Mouse (Mus musculus) cerebellum, postnatal 10 days (tissue): ENCODE measurements around the gene a.

ENCODE experiments used
- DNase-seq, 2 experiments: peaks; one replicate each; pipeline ENCODE4 v3.0.0; 2021; ENCODE audit warnings: mixed read lengths in 2 of 2

Gene a

DNA sequence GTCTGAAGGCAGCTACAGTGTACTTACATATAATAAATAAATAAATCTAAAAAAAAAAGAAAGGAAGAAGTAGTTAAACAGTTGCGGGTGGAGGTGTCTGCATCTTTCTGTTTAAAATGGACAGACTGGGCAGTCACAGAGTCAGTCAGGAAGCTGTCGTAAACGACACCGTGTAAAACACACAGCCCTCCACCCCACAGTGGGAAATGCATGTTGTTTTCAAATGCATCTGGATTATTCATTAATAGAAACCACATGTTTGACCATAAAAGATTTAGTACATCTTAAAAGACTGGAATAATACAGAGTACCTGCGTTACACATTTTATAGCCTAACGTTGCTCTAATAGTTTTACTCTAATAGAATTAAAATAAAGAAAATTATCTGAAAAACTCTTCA, 135.6 kb downstream of the a start:
- no peak for DNase-seq

- peak in 1 of 2 experiments; percentile 58 for DNase-seq
Measured at GRCm38 (mm10) chr2:154928298-154928697, 137.1 kb downstream of the a start.

DNA sequence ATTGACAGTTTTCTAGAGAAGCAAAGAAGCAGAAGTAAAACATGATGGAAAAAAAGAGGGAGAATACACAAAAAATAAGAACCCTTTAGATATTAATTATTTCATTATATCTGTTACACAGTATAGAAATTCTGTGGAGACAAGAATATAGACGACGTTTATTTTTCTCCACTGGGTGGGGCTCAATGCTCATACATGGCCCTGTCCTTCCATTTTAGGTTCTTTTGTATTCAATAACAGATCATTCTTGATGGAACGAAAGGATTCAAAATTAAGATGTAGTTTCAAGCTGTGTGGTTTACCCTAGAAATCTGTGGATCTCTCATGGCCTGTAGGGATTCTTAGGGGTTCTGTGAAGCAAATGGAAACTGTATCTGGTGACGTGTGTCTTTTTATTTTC, 142.7 kb downstream of the a start:
- peak; percentile 29 to 31 for DNase-seq

GRCm38 (mm10) chr2:154936106-154936505, 144.9 kb downstream of the a start:
- no peak for DNase-seq

DNA sequence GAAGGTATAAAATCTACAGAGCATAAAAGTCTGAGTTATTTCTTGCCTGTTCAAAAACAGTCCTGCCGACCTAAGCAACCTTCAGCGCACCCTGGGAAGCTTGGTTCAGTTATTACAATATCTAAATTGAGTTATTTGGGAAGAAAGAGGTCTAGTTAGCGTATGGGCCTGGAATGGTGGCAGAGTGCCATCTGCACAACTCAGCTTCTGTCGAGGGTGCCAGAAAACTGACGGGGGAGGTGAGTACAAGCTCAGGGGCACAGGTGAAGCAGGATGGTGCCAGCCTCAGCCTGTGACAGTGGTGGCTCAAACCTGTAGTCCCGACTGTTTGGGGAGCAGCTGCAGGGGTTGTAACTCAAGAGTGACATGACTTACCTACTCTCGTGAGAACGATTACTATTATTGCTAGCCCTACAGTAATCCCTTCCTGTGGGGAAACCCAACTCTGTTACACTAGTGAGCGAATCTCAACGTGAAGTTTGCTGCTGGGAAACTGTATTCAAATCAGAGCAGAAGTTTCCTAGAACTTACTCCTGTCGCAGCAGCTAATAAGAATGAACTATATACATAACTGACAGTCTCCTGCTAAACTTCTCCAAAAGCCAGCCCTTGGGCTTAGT, 145.4 kb downstream of the a start:
- peak; percentile 47 to 55 for DNase-seq

- no peak for DNase-seq
Measured at GRCm38 (mm10) chr2:154937547-154938390, 146.6 kb downstream of the a start.

DNA sequence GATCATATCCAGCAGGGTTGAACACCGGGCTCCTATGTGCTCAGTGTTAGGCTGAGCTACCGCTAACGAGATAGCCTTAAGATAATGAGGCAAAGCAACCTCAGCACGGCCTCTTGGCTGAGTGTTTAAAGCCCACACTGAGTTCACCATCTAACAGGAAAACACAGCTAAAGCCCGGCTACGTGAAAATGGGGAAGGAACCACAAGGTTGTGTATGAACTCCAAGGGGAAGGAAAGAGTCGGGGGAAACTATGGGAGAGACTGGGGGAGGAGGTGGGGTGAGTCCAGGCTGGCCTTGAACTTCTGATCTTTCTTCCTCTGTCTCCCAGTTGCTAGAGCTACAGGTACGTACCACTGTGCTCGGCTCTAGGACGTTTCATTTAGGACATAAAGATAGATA, 150.8 kb downstream of the a start:
- DNase-seq, result no peak

GRCm38 (mm10) chr2:154942546-154942945, 151.3 kb downstream of the a start:
- DNase-seq, result no peak

GRCm38 (mm10) chr2:154943101-154943500, 151.9 kb downstream of the a start:
- peak; percentile 93 to 94 for DNase-seq

DNA sequence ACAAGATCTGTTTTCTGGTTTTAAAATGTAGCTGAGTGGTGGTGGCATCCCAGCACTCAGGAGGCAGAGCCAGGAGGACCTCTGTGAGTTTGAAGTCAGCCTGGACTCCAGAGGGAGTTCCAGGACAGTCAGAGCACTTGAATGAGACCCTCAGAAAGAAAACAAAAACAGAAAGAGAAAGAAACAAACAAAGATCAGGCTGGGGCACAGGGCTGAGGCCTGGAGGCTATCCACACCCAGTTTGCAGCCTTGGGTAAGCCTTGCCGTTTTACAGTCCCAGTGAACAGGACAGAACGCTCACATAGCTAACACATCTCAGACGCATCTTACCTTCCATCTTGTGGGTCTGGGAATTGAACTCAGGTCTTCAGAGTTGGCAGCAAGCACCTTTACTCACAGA, 155.7 kb downstream of the a start:
- DNase-seq, result no peak

- DNase-seq, result no peak
Measured at GRCm38 (mm10) chr2:154949352-154949751, 158.2 kb downstream of the a start.

- no peak for DNase-seq
Measured at GRCm38 (mm10) chr2:154949877-154950276, 158.7 kb downstream of the a start.

DNA sequence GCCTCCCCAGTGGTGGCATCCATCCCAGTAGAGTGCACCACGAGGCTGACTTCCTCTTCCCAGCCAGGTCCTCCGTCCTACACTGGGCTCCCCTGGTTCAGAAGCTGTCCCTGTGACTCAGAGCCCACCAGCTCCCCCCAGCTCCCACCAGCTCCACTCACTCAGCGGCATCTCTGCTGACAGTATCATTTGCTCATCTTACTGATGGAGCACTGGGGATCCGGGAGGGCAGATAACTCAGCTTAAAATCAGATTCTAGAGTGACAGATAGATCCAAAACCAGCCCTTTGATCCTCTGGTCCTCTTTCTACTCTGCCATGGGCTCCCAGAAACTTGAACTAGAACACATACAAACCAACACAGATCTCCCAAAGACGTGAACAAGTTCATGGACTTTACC, 159.4 kb downstream of the a start:
- no peak for DNase-seq

DNA sequence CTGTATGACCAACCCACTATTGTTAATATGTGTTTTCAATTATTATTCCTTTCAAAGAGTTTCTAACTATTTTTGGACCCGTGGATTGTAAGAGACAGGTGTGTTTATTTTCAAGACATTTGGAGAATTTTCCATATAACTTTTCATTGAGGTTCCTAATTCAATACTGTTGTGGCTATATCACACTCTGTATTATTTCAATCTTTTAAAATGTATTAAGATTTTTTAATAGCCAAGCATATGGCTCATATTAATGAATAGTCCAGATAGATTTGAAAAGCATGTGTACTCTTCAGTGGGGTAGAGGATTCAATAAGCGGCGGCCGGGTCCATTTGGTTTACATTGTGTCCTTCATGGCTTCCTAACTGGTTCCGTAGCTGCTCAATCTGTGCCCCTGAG, 168.3 kb downstream of the a start:
- DNase-seq, result no peak

DNA sequence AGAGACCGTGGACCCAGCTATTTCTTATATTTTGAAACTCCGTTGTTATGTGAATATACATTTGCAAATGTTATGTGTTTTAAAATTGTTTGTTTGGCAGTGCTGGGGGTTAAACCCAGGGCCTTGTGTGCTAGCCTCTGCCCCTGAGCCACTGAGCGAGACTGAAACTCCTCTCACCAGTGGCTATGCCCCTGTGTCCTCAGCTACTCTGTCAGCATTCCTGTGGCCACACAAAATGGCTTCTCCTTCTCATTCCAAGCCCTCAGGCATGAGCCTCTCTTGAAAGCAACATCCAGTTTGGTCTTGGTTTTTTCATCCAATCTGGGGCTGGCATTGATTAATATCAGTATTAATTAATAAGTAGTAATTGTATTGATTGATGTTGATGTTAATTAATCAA, 168.7 kb downstream of the a start:
- DNase-seq, result no peak

DNA sequence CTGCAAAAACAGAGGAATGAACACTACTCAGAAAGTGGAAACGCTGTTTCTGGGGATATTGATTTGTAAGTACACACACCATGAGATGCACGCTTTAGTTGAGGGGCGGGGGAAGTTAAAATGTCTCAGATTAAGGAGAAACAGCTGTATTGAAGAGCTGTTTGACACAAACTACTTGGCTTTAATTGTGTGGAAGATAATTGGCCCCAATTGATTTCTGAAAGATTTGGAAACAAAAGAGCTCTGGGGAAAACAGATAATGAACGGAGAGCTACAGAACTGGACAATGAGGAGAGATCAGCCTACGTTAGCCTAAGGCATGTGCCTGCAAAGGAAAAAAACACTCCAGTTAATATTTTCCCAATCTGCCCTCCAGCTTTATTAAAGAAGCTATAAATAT, 172.0 kb downstream of the a start:
- no peak for DNase-seq

- DNase-seq, result peak; percentile 69 to 73
Measured at GRCm38 (mm10) chr2:154969740-154970397, 178.7 kb downstream of the a start.

DNA sequence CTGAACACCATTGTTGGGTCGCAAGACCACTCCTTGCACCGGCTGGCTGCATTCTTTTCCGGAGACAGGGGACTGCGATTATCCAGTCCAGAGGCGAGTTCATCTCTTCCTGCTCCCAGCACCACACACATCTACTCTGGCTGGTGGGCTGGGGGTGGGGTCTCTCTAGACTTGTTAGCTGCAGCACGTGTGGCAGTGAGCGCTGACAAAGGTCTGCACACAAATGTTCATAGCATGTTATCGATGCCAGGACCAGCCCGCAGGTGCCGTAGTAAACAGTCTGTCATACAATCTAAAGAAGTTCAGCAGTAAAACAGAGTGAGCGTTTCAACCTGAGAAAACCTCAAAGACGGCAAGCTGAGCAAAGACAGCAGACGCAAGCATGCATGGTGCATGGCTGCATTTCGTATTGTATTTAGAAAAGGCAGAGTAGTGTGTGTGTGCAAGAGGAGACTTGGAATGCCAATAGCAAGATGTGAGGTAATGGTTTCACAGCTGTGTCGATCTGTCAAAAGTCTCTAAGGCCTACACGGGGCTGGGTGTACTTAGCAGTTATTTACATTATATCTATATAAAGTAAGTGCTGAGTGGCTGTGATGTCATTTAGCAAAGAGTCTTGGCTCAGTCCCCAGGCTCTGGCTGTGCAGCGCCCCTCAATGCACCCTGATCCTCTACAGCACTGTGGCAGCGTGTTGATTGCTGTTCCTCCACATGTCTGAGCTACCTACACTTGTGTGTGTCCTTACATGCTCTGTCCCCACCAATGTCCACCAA, 180.9 kb downstream of the a start:
- no peak for DNase-seq

GRCm38 (mm10) chr2:154972981-154973380, 181.8 kb downstream of the a start:
- no peak for DNase-seq

DNA sequence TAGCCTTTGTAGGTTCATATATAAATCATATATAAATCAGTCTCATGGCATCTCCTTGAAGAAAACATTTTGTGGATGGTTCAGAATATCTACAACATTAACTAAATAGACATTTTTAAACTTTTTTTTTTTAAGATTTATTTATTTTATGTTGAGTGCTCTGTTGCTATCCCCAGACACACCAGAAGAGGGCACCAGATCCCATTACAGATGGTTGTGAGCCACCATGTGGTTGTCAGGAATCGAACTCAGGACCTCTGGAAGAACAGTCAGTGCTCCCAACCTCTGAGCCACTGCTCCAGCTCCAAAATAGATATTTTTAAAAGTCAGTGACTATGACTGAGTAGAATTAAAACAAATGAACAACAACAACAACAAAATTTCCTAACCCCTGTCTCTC, 195.4 kb downstream of the a start:
- DNase-seq, result no peak

- DNase-seq, result no peak
Measured at GRCm38 (mm10) chr2:154991411-154991810, 200.2 kb downstream of the a start.

DNA sequence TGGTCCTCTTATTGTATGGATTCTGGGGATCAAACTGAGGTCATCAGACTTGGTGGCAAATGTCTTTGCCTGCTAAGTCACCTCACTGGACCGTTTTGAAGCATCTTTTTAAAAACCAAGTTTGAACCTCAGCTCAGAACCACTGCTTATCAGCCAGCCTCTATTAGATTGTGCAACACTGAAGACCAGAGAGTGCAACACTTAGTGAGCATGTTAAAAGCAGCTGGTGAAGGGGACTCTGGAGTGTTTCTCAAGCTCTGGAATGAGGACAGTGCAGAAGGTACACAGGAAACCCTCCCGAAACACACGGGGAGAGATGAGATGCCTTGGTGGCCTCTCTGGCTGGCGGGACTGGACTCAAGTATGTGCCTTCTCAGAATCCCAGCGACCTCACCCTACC, 200.9 kb downstream of the a start:
- no peak for DNase-seq

DNA sequence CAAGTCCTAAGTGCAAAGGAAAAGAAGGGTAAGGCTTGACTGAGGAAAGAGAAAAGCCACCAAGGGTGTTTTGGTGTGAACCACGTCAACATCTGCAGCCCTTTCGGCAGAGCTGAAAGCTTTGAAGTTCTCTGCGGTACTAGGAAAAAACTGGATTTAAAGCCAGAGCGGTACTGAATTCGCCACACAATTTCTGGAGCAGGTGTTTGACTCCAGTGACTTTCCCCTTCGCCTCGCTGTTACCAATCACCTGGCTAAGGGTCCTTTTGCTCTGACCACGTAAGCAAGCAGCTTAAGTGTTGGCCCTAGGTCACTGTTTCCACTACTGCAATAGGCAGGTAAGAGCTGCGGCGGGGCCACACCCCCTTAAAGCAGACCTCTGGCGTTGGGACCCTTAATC, 214.3 kb downstream of the a start:
- DNase-seq, result no peak
